Mouse (Mus musculus) olfactory bulb, adult 2 months (tissue): ENCODE data around the gene Amz1.

Experiments
- CTCF ChIP-seq: fragments of 200-500 bp; IDR thresholded peaks from 2 replicates; pipeline ENCODE4 v1.5.1; 2012; ENCODE audit warnings: low read depth, mild to moderate bottlenecking, low read length, moderate library complexity; ENCODE audit not compliant: insufficient read depth
- POLR2A ChIP-seq: fragments of 200-500 bp; IDR thresholded peaks from 2 replicates; pipeline ENCODE4 v1.6.1; 2012; ENCODE audit warnings: mild to moderate bottlenecking, low read depth, low read length, moderate library complexity; ENCODE audit not compliant: insufficient read depth

- TF ChIP-seq CTCF, result no peak
- TF ChIP-seq POLR2A, result no peak
These were observed 46.8 kb upstream of the Amz1 start for GRCm38 (mm10) chr5:140677137-140677536.
